Mouse (Mus musculus): Measurements from ENCODE around the gene Dkc1.

DNA sequence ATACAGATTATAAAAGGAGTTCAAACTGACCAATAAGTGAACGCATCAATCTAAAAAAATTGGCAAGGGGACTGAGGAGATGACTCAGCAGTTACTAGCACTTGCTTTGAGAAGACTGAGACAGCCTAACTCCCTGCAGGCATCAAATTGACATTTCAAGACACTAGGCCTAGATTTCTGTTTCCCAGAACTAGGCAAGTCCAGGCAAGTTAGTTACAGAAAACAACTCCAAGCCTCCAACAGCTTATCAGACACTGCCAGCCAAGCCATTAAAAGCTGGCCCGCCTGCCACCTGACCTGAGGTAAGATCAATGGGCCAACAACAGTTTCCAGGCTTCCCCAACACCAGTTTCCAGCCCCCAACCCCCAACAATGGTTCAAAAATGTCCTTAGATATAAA lies 42.1 kb downstream of the Dkc1 start:
- TF ChIP-seq CTCF (IDR thresholded peaks at IDR 0.05; ENCODE audit: borderline replicate concordance, insufficient read depth, low read length) (no peak), POLR2A (IDR thresholded peaks at IDR 0.05; ENCODE audit: low read depth, low read length) (no peak)
